Mouse (Mus musculus): ENCODE results near the gene Cdc37l1. TPM values are rescaled to one million over a fixed set of nuclear protein-coding genes. Genes with fewer than 3 reads are reported as not detected.

Cdc37l1 gene
- polyA plus RNA-seq, 1 experiment: 26.0 TPM

- Histone ChIP-seq H3K27ac (ENCODE audit: control insufficient read depth, insufficient read depth, low read length) (no peak overlapping the region), H3K4me1 (replicated peaks; ENCODE audit: control insufficient read depth, insufficient read depth, low read length) (no peaks in the 10 kb centered on the region), H3K36me3 (ENCODE audit: control insufficient read depth, insufficient read depth, low read length) (peaks cover 36% of the 10 kb centered on the region), H3K4me3 (ENCODE audit: control insufficient read depth, insufficient read depth, low read length) (no peak overlapping the region), H3K27me3 (ENCODE audit: control insufficient read depth, insufficient read depth, low read length) (no peaks in the 10 kb centered on the region)
- no peak for TF ChIP-seq CTCF (IDR thresholded peaks at IDR 0.05; ENCODE audit: borderline replicate concordance, control insufficient read depth, extremely low read depth, insufficient read depth, low read length, poor library complexity)
- no peak for TF ChIP-seq POLR2A (IDR thresholded peaks at IDR 0.05; ENCODE audit: control insufficient read depth, extremely low read depth, insufficient read depth, low read length, poor library complexity)
- no peak for DNase-seq
- 96% methylated on average over 5 of the region's 5 CpGs for WGBS
These were observed 24.4 kb downstream of the Cdc37l1 start for GRCm38 (mm10) chr19:29014466-29015055.

- peaks cover 37% of the 10 kb centered on the region for H3K36me3 ChIP-seq (ENCODE audit: control insufficient read depth, insufficient read depth, low read length)
- TF ChIP-seq CTCF (IDR thresholded peaks at IDR 0.05; ENCODE audit: borderline replicate concordance, control insufficient read depth, extremely low read depth, insufficient read depth, low read length, poor library complexity): no peak
- no peak for TF ChIP-seq POLR2A (IDR thresholded peaks at IDR 0.05; ENCODE audit: control insufficient read depth, extremely low read depth, insufficient read depth, low read length, poor library complexity)
- no peak overlapping the region for H3K4me3 ChIP-seq (ENCODE audit: control insufficient read depth, insufficient read depth, low read length)
These were observed 25.5 kb downstream of the Cdc37l1 start for GRCm38 (mm10) chr19:29015410-29016203.

GRCm38 (mm10) chr19:29016204-29016765, 26.1 kb downstream of the Cdc37l1 start:
- H3K4me1 ChIP-seq (replicated peaks; ENCODE audit: control insufficient read depth, insufficient read depth, low read length): no peaks in the 10 kb centered on the region
- H3K27ac ChIP-seq (ENCODE audit: control insufficient read depth, insufficient read depth, low read length): no peak overlapping the region
- TF ChIP-seq POLR2A (IDR thresholded peaks at IDR 0.05; ENCODE audit: control insufficient read depth, extremely low read depth, insufficient read depth, low read length, poor library complexity) (no peak), CTCF (IDR thresholded peaks at IDR 0.05; ENCODE audit: borderline replicate concordance, control insufficient read depth, extremely low read depth, insufficient read depth, low read length, poor library complexity) (no peak)
- no peak for DNase-seq
- H3K27me3 ChIP-seq (ENCODE audit: control insufficient read depth, insufficient read depth, low read length): no peaks in the 10 kb centered on the region
- H3K36me3 ChIP-seq (ENCODE audit: control insufficient read depth, insufficient read depth, low read length): peaks cover 42% of the 10 kb centered on the region
- no peak overlapping the region for H3K4me3 ChIP-seq (ENCODE audit: control insufficient read depth, insufficient read depth, low read length)
- 96% methylated on average over 5 of the region's 5 CpGs for WGBS

More at GRCm38 (mm10) chr19:29015410-29016203, 25.5 kb downstream of the Cdc37l1 start:
- 96% methylated on average over 8 of the region's 8 CpGs for WGBS
- H3K27ac ChIP-seq (ENCODE audit: control insufficient read depth, insufficient read depth, low read length): no peak overlapping the region
- H3K4me1 ChIP-seq (replicated peaks; ENCODE audit: control insufficient read depth, insufficient read depth, low read length): no peaks in the 10 kb centered on the region
- DNase-seq: no peak
- H3K27me3 ChIP-seq (ENCODE audit: control insufficient read depth, insufficient read depth, low read length): no peaks in the 10 kb centered on the region

- peaks cover 42% of the 10 kb centered on the region for H3K36me3 ChIP-seq (ENCODE audit: control insufficient read depth, insufficient read depth, low read length)
These were observed 26.6 kb downstream of the Cdc37l1 start for GRCm38 (mm10) chr19:29016786-29017185.

GRCm38 (mm10) chr19:29019647-29020046, 29.5 kb downstream of the Cdc37l1 start:
- Histone ChIP-seq H3K27me3 (ENCODE audit: control insufficient read depth, insufficient read depth, low read length) (no peaks in the 10 kb centered on the region), H3K4me1 (replicated peaks; ENCODE audit: control insufficient read depth, insufficient read depth, low read length) (no peaks in the 10 kb centered on the region), H3K4me3 (ENCODE audit: control insufficient read depth, insufficient read depth, low read length) (no peak overlapping the region), H3K36me3 (ENCODE audit: control insufficient read depth, insufficient read depth, low read length) (peaks cover 49% of the 10 kb centered on the region), H3K27ac (ENCODE audit: control insufficient read depth, insufficient read depth, low read length) (no peak overlapping the region)
- TF ChIP-seq CTCF (IDR thresholded peaks at IDR 0.05; ENCODE audit: borderline replicate concordance, control insufficient read depth, extremely low read depth, insufficient read depth, low read length, poor library complexity) (no peak), POLR2A (IDR thresholded peaks at IDR 0.05; ENCODE audit: control insufficient read depth, extremely low read depth, insufficient read depth, low read length, poor library complexity) (no peak)
- DNase-seq: no peak
- 97% methylated on average over 3 of the region's 3 CpGs for WGBS

More at GRCm38 (mm10) chr19:29016786-29017185, 26.6 kb downstream of the Cdc37l1 start:
- no peak for DNase-seq
- 94% methylated on average over 5 of the region's 5 CpGs for WGBS
- TF ChIP-seq CTCF (IDR thresholded peaks at IDR 0.05; ENCODE audit: borderline replicate concordance, control insufficient read depth, extremely low read depth, insufficient read depth, low read length, poor library complexity) (no peak), POLR2A (IDR thresholded peaks at IDR 0.05; ENCODE audit: control insufficient read depth, extremely low read depth, insufficient read depth, low read length, poor library complexity) (no peak)
- Histone ChIP-seq H3K4me1 (replicated peaks; ENCODE audit: control insufficient read depth, insufficient read depth, low read length) (no peaks in the 10 kb centered on the region), H3K27me3 (ENCODE audit: control insufficient read depth, insufficient read depth, low read length) (no peaks in the 10 kb centered on the region), H3K4me3 (ENCODE audit: control insufficient read depth, insufficient read depth, low read length) (no peak overlapping the region), H3K27ac (ENCODE audit: control insufficient read depth, insufficient read depth, low read length) (no peak overlapping the region)

GRCm38 (mm10) chr19:29021754-29022345, 31.7 kb downstream of the Cdc37l1 start:
- Histone ChIP-seq H3K27me3 (ENCODE audit: control insufficient read depth, insufficient read depth, low read length) (no peaks in the 10 kb centered on the region), H3K27ac (ENCODE audit: control insufficient read depth, insufficient read depth, low read length) (no peak overlapping the region), H3K4me3 (ENCODE audit: control insufficient read depth, insufficient read depth, low read length) (no peak overlapping the region), H3K4me1 (replicated peaks; ENCODE audit: control insufficient read depth, insufficient read depth, low read length) (no peaks in the 10 kb centered on the region), H3K36me3 (ENCODE audit: control insufficient read depth, insufficient read depth, low read length) (peaks cover 51% of the 10 kb centered on the region)
- WGBS: 95% methylated on average over 7 of the region's 7 CpGs
- DNase-seq: no peak
- no peak for TF ChIP-seq POLR2A (IDR thresholded peaks at IDR 0.05; ENCODE audit: control insufficient read depth, extremely low read depth, insufficient read depth, low read length, poor library complexity)
- no peak for TF ChIP-seq CTCF (IDR thresholded peaks at IDR 0.05; ENCODE audit: borderline replicate concordance, control insufficient read depth, extremely low read depth, insufficient read depth, low read length, poor library complexity)

Data from thymus, adult 2 months (tissue).